Mouse (Mus musculus) midbrain, embryonic 14.5 days (tissue): ENCODE results near the gene Srp54b. TPM values are rescaled to one million over a fixed set of nuclear protein-coding genes. Genes with fewer than 3 reads are reported as not detected.
"Not testable (repeated sequence)": the region's sequence is repeated elsewhere in the genome, so short reads cannot be mapped to it uniquely, and the experiment has no call there.

Experiments used
- ATAC-seq: fragments of 200-750 bp; cut with Nextera tagmentation; 2 replicates; pipeline ENCODE4 v1.8.0; 2017; ENCODE audit warnings: moderate number of reproducible peaks, moderate library complexity; ENCODE audit not compliant: low FRiP score, low TSS enrichment
- DNase-seq: peaks from one replicate; pipeline ENCODE4 v3.0.0-alpha.2; 2015
- H3K27ac ChIP-seq: fragments of 300-500 bp; sonication (generic); replicated peaks from 2 replicates; pipeline ENCODE4 v1.5.1; 2014; ENCODE audit warnings: mild to moderate bottlenecking, low read depth, low read length, moderate library complexity
- H3K27me3 ChIP-seq: fragments of 300-500 bp; sonication (generic); 2 replicates; pipeline ENCODE4 v1.6.1; 2014; ENCODE audit warnings: low read length, control low read depth, mixed read lengths; ENCODE audit not compliant: control insufficient read depth, insufficient read depth
- H3K36me3 ChIP-seq: fragments of 300-500 bp; sonication (generic); 2 replicates; pipeline ENCODE4 v1.6.1; 2014; ENCODE audit warnings: low read length, control low read depth; ENCODE audit not compliant: control insufficient read depth, insufficient read depth
- H3K4me1 ChIP-seq: fragments of 300-500 bp; sonication (generic); 2 replicates; pipeline ENCODE4 v1.6.1; 2014; ENCODE audit warnings: mild to moderate bottlenecking, antibody characterized with exemption, low read length, control low read depth; ENCODE audit not compliant: control insufficient read depth, insufficient read depth
- H3K4me2 ChIP-seq: fragments of 300-500 bp; sonication (generic); 2 replicates; pipeline ENCODE4 v1.6.1; 2014; ENCODE audit warnings: mild to moderate bottlenecking, low read length, moderate library complexity
- H3K4me3 ChIP-seq: fragments of 300-500 bp; sonication (generic); replicated peaks from 2 replicates; pipeline ENCODE4 v1.5.1; 2014; ENCODE audit warnings: low read depth, low read length
- H3K9ac ChIP-seq: fragments of 300-500 bp; sonication (generic); replicated peaks from 2 replicates; pipeline ENCODE4 v1.6.1; 2014; ENCODE audit warnings: mild to moderate bottlenecking, low read length, moderate library complexity
- H3K9me3 ChIP-seq: fragments of 300-500 bp; sonication (generic); 2 replicates; pipeline ENCODE4 v1.6.1; 2016; ENCODE audit warnings: low read length, control low read depth, mixed read lengths; ENCODE audit not compliant: control insufficient read depth
- WGBS: fragments of 180-500 bp; shearing (Covaris S2); extraction: QIAGEN DNeasy Blood & Tissue Kit; methylation state at CpG from one replicate; pipeline ENCODE4 v1.1.7; 2014; 5-methylcytosine and 5-hydroxymethylcytosine counted together
- polyA plus RNA-seq: library from polyadenylated mRNA; unstranded; fragments of >200 nt; fragmentation: Nextera tagmentation; extraction: Ambion mirVana; gene quantifications from 2 replicates; pipeline ENCODE4 v1.2.1, GENCODE M21; 2014

Gene Srp54b
- polyA plus RNA-seq, 1 experiment from 2014 or later, result 72.7 TPM

DNA sequence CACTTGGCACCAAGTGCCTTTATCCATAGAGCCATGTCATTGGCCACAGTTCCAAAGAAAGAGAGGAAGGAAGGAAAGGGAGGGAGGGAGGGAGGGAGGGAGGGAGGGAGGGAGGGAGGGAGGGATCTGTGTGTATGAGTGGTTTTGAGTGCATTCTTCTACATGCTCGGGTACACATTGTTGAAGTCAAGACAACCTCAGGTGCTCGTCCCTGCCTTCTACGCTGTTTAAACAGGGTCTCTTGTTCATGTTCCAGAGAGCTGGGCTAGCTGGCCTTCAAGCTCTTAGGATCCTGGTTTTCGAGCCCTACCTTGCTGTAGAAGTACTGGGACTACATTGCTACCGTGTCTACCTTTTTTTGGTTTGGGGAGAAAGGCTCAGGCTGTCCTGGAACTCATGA, 34.2 kb downstream of the Srp54b start:
- not testable (repeated sequence) for H3K27me3 ChIP-seq, DNase-seq, H3K9ac ChIP-seq, H3K27ac ChIP-seq, H3K36me3 ChIP-seq, H3K4me3 ChIP-seq, H3K4me2 ChIP-seq, H3K9me3 ChIP-seq, H3K4me1 ChIP-seq, ATAC-seq
- no CpG with 5 or more reads among the region's 5 CpGs for WGBS

DNA sequence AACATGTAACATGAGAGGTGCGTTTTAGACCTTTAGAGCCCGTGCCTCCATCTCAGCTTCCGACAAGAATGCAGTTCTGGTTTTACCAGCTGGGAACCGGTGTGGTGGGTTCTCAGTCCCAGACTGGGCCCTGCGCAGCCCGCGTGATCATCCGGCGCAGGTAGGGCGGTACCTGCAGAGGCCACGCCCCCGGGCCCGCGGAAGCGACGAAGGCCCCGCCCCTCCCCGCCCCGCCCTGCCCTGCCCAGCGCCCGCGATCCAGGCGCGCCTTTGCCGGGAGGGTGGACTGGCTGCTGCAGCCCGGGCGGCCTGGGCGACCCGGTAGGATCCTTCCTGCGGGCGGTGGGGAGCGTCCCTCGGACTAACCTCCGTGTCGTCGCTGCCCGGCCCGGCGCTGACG, 44.4 kb downstream of the Srp54b start, which contains the start of gene 1700047I17Rik2:
Gene 1700047I17Rik2 (plus strand): TSS at position 287 of the 400 bp plus-strand sequence.
- H3K36me3 ChIP-seq, H3K4me1 ChIP-seq, H3K27ac ChIP-seq, H3K9ac ChIP-seq, DNase-seq, H3K4me3 ChIP-seq, H3K4me2 ChIP-seq, H3K9me3 ChIP-seq, H3K27me3 ChIP-seq: not testable (repeated sequence)
- WGBS, result no CpG with 5 or more reads among the region's 40 CpGs
- peak; percentile 97 for ATAC-seq

DNA sequence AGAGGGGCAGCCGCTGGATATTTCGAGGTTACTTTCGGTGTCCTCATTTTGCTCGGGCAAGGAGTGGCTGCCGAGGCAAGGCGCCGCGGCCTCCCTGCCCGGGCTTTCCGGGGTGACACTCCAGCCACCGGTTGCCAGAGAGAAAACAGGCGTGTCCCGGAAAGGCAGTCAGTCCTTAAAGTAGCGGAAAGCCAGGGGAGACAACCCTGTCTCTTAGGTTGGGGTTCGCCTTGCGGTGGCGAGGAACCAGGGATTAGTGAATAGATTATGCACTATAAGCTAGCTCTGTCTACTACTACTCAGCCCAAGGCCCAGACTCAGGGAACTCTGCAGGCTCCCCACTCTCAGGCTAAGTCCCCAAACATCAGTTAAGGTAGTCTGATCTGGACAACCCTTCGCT, 44.9 kb downstream of the Srp54b start:
- H3K4me2 ChIP-seq, H3K9ac ChIP-seq, H3K27me3 ChIP-seq, DNase-seq, H3K4me1 ChIP-seq, H3K9me3 ChIP-seq, H3K36me3 ChIP-seq, H3K4me3 ChIP-seq, H3K27ac ChIP-seq: not testable (repeated sequence)
- WGBS, result no CpG with 5 or more reads among the region's 18 CpGs
- ATAC-seq, result peak; percentile 64

DNA sequence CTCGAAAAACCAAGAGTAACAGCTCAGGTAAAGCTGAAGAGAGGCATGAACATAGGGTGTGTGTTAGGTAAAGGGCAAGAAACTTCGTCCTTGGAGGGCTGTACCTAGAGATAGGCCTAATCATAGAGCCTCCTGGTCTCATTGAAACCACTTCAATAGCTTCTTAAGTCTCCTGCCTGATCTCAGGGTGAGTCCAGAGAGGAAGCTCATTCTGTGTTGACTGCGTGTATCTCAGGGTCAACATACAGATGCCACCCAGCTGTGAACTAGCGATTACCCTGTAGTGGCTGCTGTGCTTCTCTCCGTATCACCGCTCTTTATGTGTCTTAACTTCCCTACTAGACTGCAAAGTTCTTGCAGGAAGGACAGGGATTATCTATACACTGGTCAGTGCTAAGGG, 58.0 kb downstream of the Srp54b start:
- not testable (repeated sequence) for H3K27me3 ChIP-seq, H3K4me2 ChIP-seq, H3K9ac ChIP-seq, H3K36me3 ChIP-seq, H3K27ac ChIP-seq, DNase-seq, ATAC-seq, H3K4me1 ChIP-seq, H3K4me3 ChIP-seq, H3K9me3 ChIP-seq
- WGBS, result no CpG with 5 or more reads among the region's 6 CpGs

DNA sequence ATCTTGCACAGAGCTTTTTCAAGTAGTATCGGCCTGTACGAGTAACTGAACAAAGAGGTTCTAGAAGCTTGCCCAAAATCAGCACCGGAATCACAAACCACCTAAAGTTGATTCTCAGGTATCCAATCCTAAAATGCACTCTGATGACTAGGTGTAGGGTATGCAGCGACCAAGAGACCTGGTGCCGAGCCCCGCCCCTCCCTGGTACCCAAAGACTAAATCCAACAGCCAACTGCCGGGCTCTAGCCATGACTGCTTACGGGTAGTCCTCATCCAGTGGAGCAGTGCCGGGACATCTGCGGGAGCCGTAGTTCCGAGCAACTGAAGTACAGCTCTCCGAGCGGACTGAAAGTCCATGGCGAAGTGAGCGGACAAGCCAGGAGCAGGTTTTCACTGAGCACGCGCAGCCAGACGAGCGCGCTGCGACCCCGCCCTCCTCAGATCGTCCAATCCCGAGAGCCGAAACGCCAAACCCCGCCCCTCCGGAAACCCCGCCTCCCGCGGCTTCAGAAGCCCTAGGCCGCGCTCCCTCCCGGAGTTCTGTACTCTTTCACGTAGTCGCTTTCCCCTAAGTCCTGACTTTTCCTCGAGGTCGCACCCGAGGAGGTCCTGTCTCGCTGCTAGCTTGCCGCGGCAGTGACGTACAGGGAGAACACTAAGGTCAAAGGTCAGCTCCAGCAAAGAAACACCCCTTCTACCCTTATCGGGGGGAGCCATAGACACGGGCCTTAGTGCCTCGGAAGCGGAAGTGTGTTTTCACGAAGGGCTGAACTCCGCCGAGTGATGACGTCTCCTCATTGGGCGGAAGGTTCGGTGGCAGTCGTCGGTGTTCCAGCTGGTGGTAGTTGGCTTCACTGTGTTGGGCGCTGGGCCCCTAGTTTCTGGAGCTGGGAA, 75.0 kb downstream of the Srp54b start, which contains the start of gene Srp54c:
Gene Srp54c (plus strand): TSS at position 543 of the 894 bp plus-strand sequence.
- not testable (repeated sequence) for DNase-seq, H3K27me3 ChIP-seq, H3K9me3 ChIP-seq, H3K9ac ChIP-seq, H3K27ac ChIP-seq, H3K36me3 ChIP-seq, H3K4me1 ChIP-seq
- H3K4me3 ChIP-seq, result peak within 1 kb of the TSS; percentile 26
- peak; percentile 99 for ATAC-seq
- H3K4me2 ChIP-seq, result 0 out of 2 replicates have a peak within 1 kb of the TSS, but pooled peaks have one; percentile 27
- no CpG with 5 or more reads among the region's 57 CpGs for WGBS

DNA sequence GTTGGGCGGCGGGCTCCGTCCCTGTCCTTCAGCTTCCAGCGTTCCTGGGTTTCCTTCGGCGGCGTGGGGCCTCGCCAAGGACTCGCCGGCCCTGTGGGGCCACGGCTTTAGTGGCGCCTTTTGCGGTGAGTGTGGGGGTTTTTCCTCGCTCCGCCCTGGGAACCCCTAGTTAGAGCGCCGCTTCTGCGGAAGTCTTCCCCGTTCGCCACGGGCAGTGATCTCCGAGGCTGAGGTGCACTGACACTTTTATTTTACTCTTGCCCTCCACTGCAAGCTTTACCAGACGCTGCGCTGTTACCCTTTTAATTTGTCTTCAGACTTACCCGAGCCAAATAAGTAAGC, 75.6 kb downstream of the Srp54b start:
- not testable (repeated sequence) for H3K4me1 ChIP-seq, H3K9me3 ChIP-seq, H3K36me3 ChIP-seq, DNase-seq, H3K27me3 ChIP-seq, ATAC-seq, H3K27ac ChIP-seq, H3K9ac ChIP-seq
- WGBS, result under 1% methylated on average over 11 of the region's 25 CpGs
- peak overlapping the region; percentile 26 for H3K4me3 ChIP-seq
- H3K4me2 ChIP-seq, result 0 out of 2 replicates have a peak overlapping the region, but pooled peaks have one; percentile 27

Other genes starting within 250 kb of the Srp54b start
- not detected in 2 replicates for gene Gm20403, start 168.6 kb upstream of the Srp54b start, polyA plus RNA-seq
- 7.1 and 8.5 TPM in 2 replicates for gene Baz1a, start 140.8 kb upstream of the Srp54b start, polyA plus RNA-seq
- 31.8 and 32.3 TPM in 2 replicates for gene 2700097O09Rik, start 75.0 kb upstream of the Srp54b start, polyA plus RNA-seq
- gene Srp54a, start 74.8 kb upstream of the Srp54b start, polyA plus RNA-seq, result 193 and 227 TPM in 2 replicates
- gene Fam177a, start 30.6 kb upstream of the Srp54b start, polyA plus RNA-seq, result 45.6 and 48.2 TPM in 2 replicates
- not detected in 2 replicates for gene 1700047I17Rik2, start 44.5 kb downstream of the Srp54b start, polyA plus RNA-seq
- 79.0 and 86.1 TPM in 2 replicates for gene Srp54c, start 75.1 kb downstream of the Srp54b start, polyA plus RNA-seq
- gene 1110008L16Rik, start 144.5 kb downstream of the Srp54b start, polyA plus RNA-seq, result 9.5 and 10.5 TPM in 2 replicates
- gene Ppp2r3c, start 147.9 kb downstream of the Srp54b start, polyA plus RNA-seq, result 20.4 and 25.7 TPM in 2 replicates
- 448 and 461 TPM in 2 replicates for gene Psma6, start 229.1 kb downstream of the Srp54b start, polyA plus RNA-seq